Mouse (Mus musculus): Measurements from ENCODE around the gene Nt5c1a. TPM values are rescaled to one million over a fixed set of nuclear protein-coding genes. Genes with fewer than 3 reads are reported as not detected.
A peak's percentile ranks its signal among the peaks of the same experiment; 100 is the strongest.

The Nt5c1a gene
- polyA plus RNA-seq, 1 experiment = 0.94 TPM

DNA sequence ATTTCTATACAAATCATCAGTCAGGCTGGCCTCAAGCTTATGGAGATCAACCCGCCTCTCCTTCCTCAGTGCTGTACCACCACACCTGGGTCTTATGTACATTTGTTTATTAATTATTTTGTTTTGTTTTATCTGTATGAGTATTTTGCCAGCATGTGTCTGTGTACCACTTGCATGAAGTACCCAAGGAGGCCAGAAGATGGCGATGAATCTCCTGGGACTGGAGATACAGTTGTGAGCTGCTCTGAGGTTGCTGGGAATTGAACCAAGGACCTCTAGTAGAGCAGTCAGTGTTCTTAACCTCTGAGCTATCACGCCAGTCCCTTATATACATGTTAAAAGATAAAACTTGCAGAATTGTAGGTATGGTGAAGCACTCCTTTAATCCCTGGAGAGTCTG lies 22.0 kb downstream of the Nt5c1a start:
- no peak for TF ChIP-seq POLR2A (IDR thresholded peaks at IDR 0.05; ENCODE audit: low read depth, low read length)
- peak; percentile 47 for TF ChIP-seq CTCF (conservative IDR thresholded peaks at IDR 0.05; ENCODE audit: insufficient read depth, insufficient read length, low read depth, low read length)
- DNase-seq = no peak
- 87% methylated on average over 3 of the region's 3 CpGs for WGBS
- no peak overlapping the region for H3K27ac ChIP-seq (ENCODE audit: insufficient read depth, low read depth, low read length)
- no peaks in the 10 kb centered on the region for H3K36me3 ChIP-seq (ENCODE audit: control insufficient read depth, insufficient read depth, low read length)
- H3K27me3 ChIP-seq (replicated peaks; ENCODE audit: control insufficient read depth, insufficient read depth, low read length) = no peaks in the 10 kb centered on the region
- H3K4me1 ChIP-seq (ENCODE audit: control insufficient read depth, insufficient read depth, low read length) = 0 out of 2 replicates have a peak, but pooled peaks cover 3% of the 10 kb centered on the region
- H3K4me3 ChIP-seq (ENCODE audit: insufficient read depth, low read depth, low read length) = no peak overlapping the region

DNA sequence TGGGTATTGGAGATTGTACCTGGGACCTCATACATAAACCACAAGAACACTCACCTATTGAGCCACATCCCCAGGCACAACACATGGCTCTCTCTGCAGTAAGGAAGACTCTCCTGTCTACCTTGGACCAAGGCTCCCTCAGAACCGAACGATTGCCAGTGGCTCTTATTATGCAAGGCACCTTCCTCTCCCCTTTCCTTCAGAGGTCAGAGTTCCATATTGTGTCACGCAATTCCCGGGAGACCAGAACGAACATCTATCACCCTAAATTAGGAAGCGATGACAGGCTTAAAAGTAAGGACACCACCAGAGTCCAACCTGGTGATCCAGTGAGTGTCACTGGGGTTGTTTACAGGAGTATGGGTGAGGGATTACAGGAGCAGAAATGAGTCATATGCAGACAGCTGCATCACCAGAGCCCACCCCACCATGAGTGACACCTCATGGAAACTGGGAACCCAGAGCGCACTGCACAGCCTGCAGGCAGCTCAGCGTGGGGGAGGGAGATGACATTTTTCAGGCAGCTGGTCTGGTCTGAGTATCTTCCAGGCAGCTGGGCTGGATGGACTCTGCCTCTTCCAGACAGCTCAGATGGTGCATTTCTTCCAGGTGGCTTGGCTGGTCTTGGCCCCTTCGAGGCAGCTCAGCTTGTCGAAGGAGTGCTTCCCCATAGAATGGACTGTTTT lies 24.6 kb downstream of the Nt5c1a start:
- Histone ChIP-seq H3K27ac (ENCODE audit: insufficient read depth, low read depth, low read length) (no peak overlapping the region), H3K4me1 (ENCODE audit: control insufficient read depth, insufficient read depth, low read length) (0 out of 2 replicates have a peak, but pooled peaks cover 3% of the 10 kb centered on the region), H3K27me3 (replicated peaks; ENCODE audit: control insufficient read depth, insufficient read depth, low read length) (no peaks in the 10 kb centered on the region), H3K36me3 (ENCODE audit: control insufficient read depth, insufficient read depth, low read length) (no peaks in the 10 kb centered on the region), H3K4me3 (ENCODE audit: insufficient read depth, low read depth, low read length) (no peak overlapping the region)
- no peak for TF ChIP-seq POLR2A (IDR thresholded peaks at IDR 0.05; ENCODE audit: low read depth, low read length)
- no peak for TF ChIP-seq CTCF (conservative IDR thresholded peaks at IDR 0.05; ENCODE audit: insufficient read depth, insufficient read length, low read depth, low read length)
- DNase-seq = no peak
- 46% methylated on average over 10 of the region's 10 CpGs for WGBS

DNA sequence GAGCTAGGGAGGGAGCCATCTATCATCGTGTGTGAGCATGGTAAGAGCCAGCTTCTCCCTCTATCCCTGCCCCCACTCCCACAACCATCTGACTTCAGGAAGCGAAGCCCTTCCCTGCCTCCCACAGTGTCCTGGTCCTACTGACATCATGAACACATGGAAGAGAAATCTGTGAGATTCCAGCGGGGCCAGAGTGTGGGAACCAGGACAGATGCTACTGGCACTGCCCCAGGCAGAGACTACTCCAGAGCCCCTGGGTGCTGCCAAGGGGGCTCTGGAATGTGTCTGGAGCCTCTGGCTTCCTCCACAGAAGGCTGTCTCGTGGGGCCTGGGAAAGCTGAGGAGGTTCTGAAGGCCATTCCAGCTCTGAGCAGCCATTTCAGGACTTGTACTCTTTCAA lies 26.4 kb downstream of the Nt5c1a start:
- no peaks in the 10 kb centered on the region for H3K27me3 ChIP-seq (replicated peaks; ENCODE audit: control insufficient read depth, insufficient read depth, low read length)
- WGBS = 77% methylated on average over 4 of the region's 4 CpGs
- H3K4me3 ChIP-seq (ENCODE audit: insufficient read depth, low read depth, low read length) = no peak overlapping the region
- no peak for DNase-seq
- no peak for TF ChIP-seq POLR2A (IDR thresholded peaks at IDR 0.05; ENCODE audit: low read depth, low read length)
- no peak for TF ChIP-seq CTCF (conservative IDR thresholded peaks at IDR 0.05; ENCODE audit: insufficient read depth, insufficient read length, low read depth, low read length)
- H3K4me1 ChIP-seq (ENCODE audit: control insufficient read depth, insufficient read depth, low read length) = 0 out of 2 replicates have a peak, but pooled peaks cover 3% of the 10 kb centered on the region
- H3K36me3 ChIP-seq (ENCODE audit: control insufficient read depth, insufficient read depth, low read length) = no peaks in the 10 kb centered on the region
- H3K27ac ChIP-seq (ENCODE audit: insufficient read depth, low read depth, low read length) = no peak overlapping the region

DNA sequence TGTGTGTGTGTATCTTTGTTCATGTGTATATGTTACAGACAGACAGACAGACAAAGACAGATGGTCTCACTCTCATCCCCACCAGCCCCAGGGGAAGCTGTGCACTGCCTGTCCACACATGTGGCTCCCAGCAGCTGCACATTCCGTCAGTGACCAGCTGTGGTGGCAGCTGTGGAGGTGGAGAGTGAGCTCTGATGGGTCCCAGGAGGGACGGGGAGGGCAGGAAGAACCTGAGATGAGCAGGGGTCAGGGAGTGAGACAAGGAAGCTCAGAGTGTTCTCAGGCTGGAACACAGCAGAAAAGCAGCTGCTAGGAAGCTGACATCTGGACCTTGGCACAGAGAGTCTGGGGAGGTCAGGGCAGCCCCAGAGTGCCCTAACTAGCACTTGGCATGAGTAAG lies 27.0 kb downstream of the Nt5c1a start:
- no peak for TF ChIP-seq POLR2A (IDR thresholded peaks at IDR 0.05; ENCODE audit: low read depth, low read length)
- TF ChIP-seq CTCF (conservative IDR thresholded peaks at IDR 0.05; ENCODE audit: insufficient read depth, insufficient read length, low read depth, low read length) = no peak
- DNase-seq = peak; percentile 34
- Histone ChIP-seq H3K4me1 (ENCODE audit: control insufficient read depth, insufficient read depth, low read length) (peaks cover 7% of the 10 kb centered on the region; the same call in 1 of the 2 replicates), H3K4me3 (ENCODE audit: insufficient read depth, low read depth, low read length) (no peak overlapping the region), H3K36me3 (ENCODE audit: control insufficient read depth, insufficient read depth, low read length) (no peaks in the 10 kb centered on the region), H3K27ac (ENCODE audit: insufficient read depth, low read depth, low read length) (no peak overlapping the region), H3K27me3 (replicated peaks; ENCODE audit: control insufficient read depth, insufficient read depth, low read length) (no peaks in the 10 kb centered on the region)
- 46% methylated on average over 2 of the region's 2 CpGs for WGBS

DNA sequence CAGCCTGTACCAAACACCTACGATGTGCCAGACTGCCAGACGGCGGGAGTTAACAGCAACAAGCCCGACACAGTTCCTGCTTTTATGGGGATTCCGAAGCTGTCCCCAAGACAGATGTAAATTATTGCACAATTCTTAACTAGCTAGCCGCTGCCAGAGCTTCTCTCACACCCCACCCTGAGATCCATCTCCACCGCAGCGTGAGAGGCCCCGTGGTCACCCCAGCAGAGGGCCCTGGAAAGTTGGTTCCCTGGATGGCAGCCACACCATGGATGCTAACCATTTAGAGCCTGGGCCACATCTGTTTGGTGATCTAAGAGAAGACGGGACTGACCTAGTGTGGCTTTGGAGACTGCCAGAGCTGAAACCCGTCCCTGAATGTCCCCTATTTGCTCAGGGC lies 27.9 kb downstream of the Nt5c1a start:
- TF ChIP-seq CTCF (conservative IDR thresholded peaks at IDR 0.05; ENCODE audit: insufficient read depth, insufficient read length, low read depth, low read length) = no peak
- no peak for TF ChIP-seq POLR2A (IDR thresholded peaks at IDR 0.05; ENCODE audit: low read depth, low read length)
- no peaks in the 10 kb centered on the region for H3K36me3 ChIP-seq (ENCODE audit: control insufficient read depth, insufficient read depth, low read length)
- no peak for DNase-seq
- H3K27me3 ChIP-seq (replicated peaks; ENCODE audit: control insufficient read depth, insufficient read depth, low read length) = no peaks in the 10 kb centered on the region
- WGBS = 62% methylated on average over 11 of the region's 11 CpGs
- no peak overlapping the region for H3K27ac ChIP-seq (ENCODE audit: insufficient read depth, low read depth, low read length)
- peaks cover 8% of the 10 kb centered on the region; the same call in 1 of the 2 replicates for H3K4me1 ChIP-seq (ENCODE audit: control insufficient read depth, insufficient read depth, low read length)
- no peak overlapping the region for H3K4me3 ChIP-seq (ENCODE audit: insufficient read depth, low read depth, low read length)

GRCm38 (mm10) chr4:123232841-123233240 lies 31.5 kb downstream of the Nt5c1a start:
- TF ChIP-seq POLR2A (IDR thresholded peaks at IDR 0.05; ENCODE audit: low read depth, low read length) (no peak), CTCF (conservative IDR thresholded peaks at IDR 0.05; ENCODE audit: insufficient read depth, insufficient read length, low read depth, low read length) (no peak)
- Histone ChIP-seq H3K4me1 (ENCODE audit: control insufficient read depth, insufficient read depth, low read length) (peaks cover 5% of the 10 kb centered on the region; the same call in 1 of the 2 replicates), H3K36me3 (ENCODE audit: control insufficient read depth, insufficient read depth, low read length) (no peaks in the 10 kb centered on the region), H3K4me3 (ENCODE audit: insufficient read depth, low read depth, low read length) (no peak overlapping the region), H3K27ac (ENCODE audit: insufficient read depth, low read depth, low read length) (no peak overlapping the region), H3K27me3 (replicated peaks; ENCODE audit: control insufficient read depth, insufficient read depth, low read length) (no peaks in the 10 kb centered on the region)
- DNase-seq = no peak
- 83% methylated on average over 3 of the region's 3 CpGs for WGBS

DNA sequence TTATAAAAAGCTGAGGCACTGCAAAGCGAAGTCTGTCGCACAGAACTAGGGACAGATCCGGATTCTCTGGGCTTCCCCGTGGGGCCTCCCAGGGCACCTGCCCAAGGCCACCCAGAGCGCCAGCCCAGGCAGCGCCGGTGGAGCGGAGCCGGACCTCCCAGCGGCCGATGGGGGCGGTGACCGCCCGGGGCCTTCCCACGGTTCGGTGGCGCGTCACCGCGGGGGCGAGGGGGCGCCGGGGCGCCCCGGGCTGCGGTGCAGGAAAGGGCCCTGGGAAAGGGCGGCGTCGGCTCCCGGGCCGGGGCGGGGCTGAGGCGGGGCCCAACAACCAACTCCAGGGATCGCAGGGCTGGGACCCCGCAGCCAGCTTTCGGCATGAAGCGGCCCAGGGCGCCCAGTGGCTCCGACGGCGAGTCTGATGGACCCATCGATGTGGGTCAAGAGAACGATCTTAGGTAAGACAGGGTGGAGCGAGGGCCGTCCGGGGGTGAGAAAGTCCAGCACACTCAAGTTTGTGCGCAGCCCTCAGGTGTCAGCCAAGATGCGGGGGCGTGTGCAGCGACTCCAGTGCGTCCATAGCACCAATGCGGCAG lies 32.3 kb downstream of the Nt5c1a start, which contains the start of gene Heyl:
Heyl (plus strand) TSS at position 65 of the 593 bp plus-strand sequence.
- H3K4me3 ChIP-seq (ENCODE audit: insufficient read depth, low read depth, low read length) = peak within 1 kb of the TSS; percentile 38
- peak within 1 kb of the TSS; percentile 13; the same call in 1 of the 2 replicates for H3K27ac ChIP-seq (ENCODE audit: insufficient read depth, low read depth, low read length)
- 2% methylated on average over 52 of the region's 52 CpGs for WGBS
- peak; percentile 69 for DNase-seq
- no peaks in the 10 kb centered on the region for H3K36me3 ChIP-seq (ENCODE audit: control insufficient read depth, insufficient read depth, low read length)
- TF ChIP-seq CTCF (conservative IDR thresholded peaks at IDR 0.05; ENCODE audit: insufficient read depth, insufficient read length, low read depth, low read length) = no peak
- no peak for TF ChIP-seq POLR2A (IDR thresholded peaks at IDR 0.05; ENCODE audit: low read depth, low read length)
- peaks cover 5% of the 10 kb centered on the region; the same call in 1 of the 2 replicates for H3K4me1 ChIP-seq (ENCODE audit: control insufficient read depth, insufficient read depth, low read length)
- H3K27me3 ChIP-seq (replicated peaks; ENCODE audit: control insufficient read depth, insufficient read depth, low read length) = no peaks in the 10 kb centered on the region
